Mouse (Mus musculus) liver, adult 2 months (tissue): ENCODE results near the gene Ebp.

Experiments used
- CTCF ChIP-seq: fragments of 200-500 bp; IDR thresholded peaks from 2 replicates; pipeline ENCODE4 v1.5.1; 2011; ENCODE audit warnings: low read depth, low read length, control low read depth
- POLR2A ChIP-seq: fragments of 200-500 bp; IDR thresholded peaks from 2 replicates; pipeline ENCODE4 v1.6.1; 2011; ENCODE audit warnings: low read length, control low read depth; ENCODE audit not compliant: insufficient read depth; ENCODE audit errors: extremely low read depth

GRCm38 (mm10) chrX:8205551-8205950 lies 12.2 kb upstream of the Ebp start:
- TF ChIP-seq CTCF (no peak), POLR2A (no peak)
